Mouse (Mus musculus): ENCODE measurements around the gene Arhgap23.

DNA sequence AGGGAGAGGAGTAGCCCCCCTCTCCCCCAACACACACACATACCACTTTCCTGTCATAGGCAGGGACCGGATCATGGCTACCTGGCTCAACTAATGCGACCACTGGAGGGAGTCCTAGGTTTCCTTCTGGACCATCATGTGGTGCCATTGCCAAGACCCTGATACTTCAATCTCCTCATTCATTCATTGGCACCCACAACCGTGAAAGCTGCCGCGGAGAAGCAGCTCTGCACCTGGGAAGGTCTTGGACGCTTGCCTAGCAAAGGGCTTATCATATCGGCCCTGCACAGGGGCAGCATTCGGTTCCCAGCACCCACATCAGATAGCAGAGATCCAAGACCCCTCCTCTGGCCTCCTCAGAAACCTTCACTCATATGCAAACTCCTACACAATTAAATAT is 91.0 kb downstream of the Arhgap23 start:
- no peak for TF ChIP-seq CTCF (IDR thresholded peaks at IDR 0.05; ENCODE audit: low read depth, low read length)
- TF ChIP-seq POLR2A (IDR thresholded peaks at IDR 0.05; ENCODE audit: extremely low read depth, insufficient read depth, low read length) = no peak

All from liver, adult 2 months (tissue).